Mouse (Mus musculus): ENCODE data around the gene Pou2f2.

Pou2f2 gene

GRCm38 (mm10) chr7:25098169-25098568 is 81.4 kb downstream of the Pou2f2 start:
- DNase-seq (ENCODE audit: low spot score in 2 of 2), result no peak

GRCm38 (mm10) chr7:25089875-25090274 is 89.7 kb downstream of the Pou2f2 start:
- no peak for DNase-seq (ENCODE audit: low spot score in 2 of 2)

- DNase-seq (ENCODE audit: low spot score in 2 of 2), result no peak
These were observed 90.6 kb downstream of the Pou2f2 start for GRCm38 (mm10) chr7:25088968-25089367.

DNA sequence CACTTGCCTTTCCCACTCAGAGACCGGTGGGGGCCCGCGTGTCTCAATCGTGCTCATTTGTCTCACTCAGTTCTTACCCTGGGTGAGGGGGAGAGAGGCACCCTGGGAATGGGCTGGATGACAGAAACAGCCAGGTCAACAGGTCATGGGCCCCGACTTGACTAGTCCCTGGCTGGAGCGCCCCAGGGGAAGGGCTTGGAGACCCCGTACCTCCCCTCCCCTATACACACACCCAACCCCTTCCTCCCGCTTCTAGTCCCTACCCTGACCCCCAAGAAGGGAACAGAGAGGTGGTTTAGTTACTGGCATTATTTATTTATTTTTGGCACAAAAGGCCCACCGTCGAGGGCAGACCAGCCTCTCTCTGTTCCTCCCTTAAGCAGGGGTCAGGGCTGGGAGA is 91.0 kb downstream of the Pou2f2 start:
- no peak for DNase-seq (ENCODE audit: low spot score in 2 of 2)

- no peak for DNase-seq (ENCODE audit: low spot score in 2 of 2)
These were observed 91.6 kb downstream of the Pou2f2 start for GRCm38 (mm10) chr7:25087972-25088371.

DNA sequence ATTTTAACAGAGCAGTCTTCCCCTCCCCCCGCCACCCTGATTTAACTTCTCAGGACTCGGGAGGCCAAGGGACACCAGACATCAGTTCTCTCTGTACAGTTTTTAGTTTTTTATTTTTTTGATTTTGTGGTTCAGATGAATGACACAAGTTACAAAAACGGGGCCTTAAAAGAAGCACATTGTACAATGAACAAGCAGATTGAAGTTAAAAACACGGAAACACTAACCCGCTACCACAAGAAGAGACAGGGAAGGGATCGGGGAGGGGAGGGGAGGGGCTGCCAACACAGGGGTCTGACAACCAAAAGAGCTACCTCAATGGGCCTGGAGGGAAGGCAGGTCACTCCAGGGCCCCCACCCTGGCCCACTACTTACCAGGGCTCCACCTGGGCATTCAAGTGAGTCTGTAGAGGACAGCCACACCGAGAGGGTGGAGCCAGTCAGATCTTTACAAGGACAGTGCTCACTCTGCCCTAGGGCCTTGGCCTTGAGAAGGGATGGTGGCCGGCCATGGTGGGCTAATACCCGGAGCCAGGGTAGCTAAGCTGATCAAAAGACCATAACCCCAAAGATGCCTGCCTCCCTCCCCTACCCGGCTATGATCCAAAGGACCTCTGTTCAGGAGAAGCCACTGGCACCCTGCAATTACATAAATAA is 92.1 kb downstream of the Pou2f2 start:
- no peak for DNase-seq (ENCODE audit: low spot score in 2 of 2)

GRCm38 (mm10) chr7:25086656-25087055 is 92.9 kb downstream of the Pou2f2 start:
- DNase-seq (ENCODE audit: low spot score in 2 of 2), result no peak

DNA sequence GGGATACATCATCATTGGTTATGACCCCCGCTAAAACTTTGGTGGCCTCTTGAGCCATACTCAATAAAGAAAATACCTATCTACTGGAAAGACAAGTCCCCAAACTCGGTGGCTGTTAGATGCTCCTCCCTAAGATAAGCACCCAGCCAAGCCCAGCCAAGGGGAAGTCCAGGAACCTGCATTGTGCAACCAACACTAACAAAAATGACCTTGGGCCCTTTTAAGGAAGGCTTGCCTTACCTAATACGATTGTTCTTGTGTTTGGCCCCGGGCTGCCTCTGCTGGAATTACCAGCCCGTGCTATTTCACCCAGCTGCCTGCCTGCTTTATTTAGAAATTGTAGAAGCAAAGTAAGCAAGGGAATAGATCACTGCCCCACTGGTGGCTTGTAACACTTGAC is 94.9 kb downstream of the Pou2f2 start:
- DNase-seq (ENCODE audit: low spot score in 2 of 2), result no peak

DNA sequence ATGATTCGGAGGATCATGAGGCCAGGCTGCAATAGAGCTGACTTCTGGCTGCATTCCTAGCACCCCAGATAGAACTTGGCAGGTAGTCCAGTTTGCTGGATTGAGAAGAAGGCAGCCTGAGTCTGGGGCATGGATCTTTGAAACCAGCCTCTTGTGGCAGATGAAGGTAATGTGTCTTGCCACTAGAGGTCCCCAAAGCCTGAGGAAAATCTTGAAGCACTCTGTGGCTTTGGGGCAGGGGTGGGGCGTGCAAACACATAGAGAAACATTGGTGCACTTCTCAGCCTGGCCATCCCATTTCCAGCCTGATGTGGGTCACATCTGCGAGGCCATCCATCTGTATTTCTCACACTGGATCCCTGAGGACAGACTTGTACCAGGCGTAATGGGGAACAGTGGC is 97.0 kb downstream of the Pou2f2 start:
- DNase-seq (ENCODE audit: low spot score in 2 of 2), result no peak

DNA sequence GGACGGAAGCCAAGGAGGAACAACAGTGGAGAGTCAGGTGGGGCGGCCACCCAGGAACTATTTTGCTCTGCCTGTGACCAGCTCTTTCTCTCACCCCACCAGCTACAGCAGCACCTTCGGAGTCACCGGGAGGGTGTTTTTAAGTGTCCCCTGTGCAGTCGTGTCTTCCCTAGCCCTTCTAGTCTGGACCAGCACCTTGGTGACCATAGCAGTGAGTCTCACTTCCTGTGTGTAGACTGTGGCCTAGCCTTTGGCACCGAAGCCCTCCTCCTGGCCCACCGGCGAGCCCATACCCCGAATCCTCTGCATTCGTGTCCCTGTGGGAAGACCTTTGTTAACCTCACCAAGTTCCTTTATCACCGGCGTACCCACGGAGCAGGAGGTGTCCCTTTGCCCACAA is 99.1 kb downstream of the Pou2f2 start:
- no peak for DNase-seq (ENCODE audit: low spot score in 2 of 2)

- DNase-seq (ENCODE audit: low spot score in 2 of 2), result no peak
These were observed 100.0 kb downstream of the Pou2f2 start for GRCm38 (mm10) chr7:25079496-25080026.

DNA sequence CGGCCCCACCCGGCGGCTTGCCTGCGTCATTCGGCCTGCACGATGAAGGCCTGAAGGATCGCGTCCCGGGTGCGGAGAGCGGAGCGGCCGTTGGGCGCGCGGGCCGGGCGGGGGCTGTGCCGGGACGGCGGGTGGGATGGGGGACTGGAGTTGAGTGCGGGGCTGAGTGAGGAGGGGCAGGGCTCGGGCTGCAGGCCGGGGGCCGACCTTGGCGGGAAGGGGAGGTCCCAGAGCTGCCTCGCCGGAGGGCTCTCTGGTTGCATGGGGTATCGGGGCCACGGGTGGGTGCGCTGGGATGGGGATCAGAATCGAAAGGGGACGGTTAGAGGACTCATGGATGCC is 102.1 kb downstream of the Pou2f2 start:
- DNase-seq (ENCODE audit: low spot score in 2 of 2), result no peak

GRCm38 (mm10) chr7:25076663-25077413 is 102.7 kb downstream of the Pou2f2 start:
- DNase-seq (ENCODE audit: low spot score in 2 of 2), result peak; percentile 90 to 96

DNA sequence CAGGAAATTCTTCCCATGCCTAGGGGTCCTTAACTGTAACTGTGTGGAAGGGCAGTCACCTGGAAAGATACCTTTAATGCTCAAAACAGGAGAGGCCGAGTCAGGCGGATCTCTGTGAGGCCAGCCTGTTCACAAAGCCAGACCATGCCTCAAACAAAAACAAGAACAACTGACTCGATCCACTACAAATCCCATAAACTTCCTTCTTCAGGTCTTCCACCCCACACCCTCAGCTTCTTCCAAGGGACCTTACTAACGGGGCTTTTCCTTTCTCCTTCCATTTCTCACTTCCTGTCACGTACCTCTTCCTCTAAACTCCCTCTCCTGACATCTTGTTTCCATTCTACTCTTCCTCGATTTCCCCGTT is 103.2 kb downstream of the Pou2f2 start:
- DNase-seq (ENCODE audit: low spot score in 2 of 2), result no peak

- peak in 1 of 2 experiments; percentile 48 for DNase-seq (ENCODE audit: low spot score in 2 of 2)
These were observed 105.6 kb downstream of the Pou2f2 start for GRCm38 (mm10) chr7:25073924-25074323.

GRCm38 (mm10) chr7:25072716-25073390 is 106.7 kb downstream of the Pou2f2 start:
- DNase-seq (ENCODE audit: low spot score in 2 of 2), result no peak

DNA sequence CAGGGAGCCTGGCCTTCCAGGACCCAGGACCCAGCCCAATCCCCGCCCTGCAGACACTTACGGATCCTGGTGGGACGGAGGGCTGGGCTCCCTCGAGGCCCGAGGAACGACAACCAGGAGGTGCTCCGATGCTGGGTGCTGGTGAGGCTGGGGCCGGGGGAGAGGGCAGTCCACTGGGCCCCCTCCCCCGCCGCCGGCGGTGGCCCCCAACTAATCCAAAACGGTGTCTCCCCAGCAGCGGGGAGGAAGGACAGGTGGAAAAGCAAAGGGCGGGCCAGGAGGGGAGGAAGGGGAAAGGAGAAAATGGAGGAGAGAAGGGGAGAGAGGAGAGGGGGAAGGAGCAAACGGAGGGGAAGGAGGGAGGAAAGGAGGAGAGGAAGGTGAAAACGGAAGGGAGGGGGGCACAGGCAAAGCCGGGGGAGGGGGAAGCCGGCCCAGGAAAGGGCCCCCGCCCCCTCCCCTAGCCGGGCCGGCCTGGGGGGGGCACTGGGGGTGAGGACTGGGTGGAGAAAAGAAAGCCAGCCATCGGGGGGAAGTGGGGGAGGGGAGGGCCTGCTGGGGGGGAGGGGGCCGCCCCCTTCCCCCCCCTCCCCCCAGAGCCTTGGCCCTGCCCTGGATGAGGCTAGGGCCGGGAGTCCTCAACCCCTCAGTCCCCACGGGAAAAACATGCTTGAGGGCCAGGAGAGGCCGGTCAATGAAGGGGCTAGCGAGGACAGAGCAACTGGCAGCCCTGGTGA is 107.4 kb downstream of the Pou2f2 start, which contains the start of the genes Grik5 and Zfp574:
Grik5 (minus strand) TSS at position 368 of the 737 bp plus-strand sequence.
Zfp574 (plus strand) TSS at position 589 of the 737 bp plus-strand sequence.
- no peak for DNase-seq (ENCODE audit: low spot score in 2 of 2)

GRCm38 (mm10) chr7:25068724-25069123 is 110.8 kb downstream of the Pou2f2 start:
- peak in 1 of 2 experiments; percentile 49 for DNase-seq (ENCODE audit: low spot score in 2 of 2)

DNA sequence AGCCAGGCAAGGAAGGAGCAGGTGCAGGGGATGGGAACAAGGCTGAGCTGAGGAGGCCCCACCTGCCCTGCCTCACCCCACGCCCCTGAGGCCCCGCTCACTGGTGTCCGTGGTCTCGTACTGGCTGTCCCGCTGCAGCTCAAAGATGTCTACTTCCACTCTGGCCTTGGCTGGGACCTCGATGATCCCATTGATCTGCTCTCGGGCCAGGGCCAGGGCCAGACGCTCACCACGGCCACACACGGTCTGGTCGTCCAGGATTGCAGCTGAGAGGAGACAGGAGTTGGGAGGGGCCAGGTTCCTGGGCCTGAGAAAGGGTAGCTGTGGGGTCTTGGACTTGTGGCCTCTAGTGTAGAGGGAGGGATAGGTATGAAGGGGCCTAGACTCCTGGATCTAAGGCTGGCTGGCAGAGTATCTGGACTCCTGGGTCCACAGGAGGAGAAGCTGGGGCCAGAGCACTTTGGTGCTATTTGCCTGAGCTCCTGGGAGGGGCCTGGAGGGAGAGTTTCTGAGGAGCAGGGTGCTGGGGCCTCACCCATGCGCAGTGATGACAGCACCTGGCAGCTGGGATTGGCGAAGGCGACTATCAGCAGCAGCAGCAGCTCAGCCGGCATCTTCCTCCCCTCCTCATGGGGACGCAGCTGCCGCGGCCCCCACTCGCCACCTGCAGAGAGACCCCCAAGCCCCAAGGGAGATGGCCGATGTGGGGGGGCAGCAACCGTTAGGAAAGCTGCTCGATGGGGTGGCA is 111.4 kb downstream of the Pou2f2 start:
- DNase-seq (ENCODE audit: low spot score in 2 of 2), result no peak

- no peak for DNase-seq (ENCODE audit: low spot score in 2 of 2)
These were observed 112.2 kb downstream of the Pou2f2 start for GRCm38 (mm10) chr7:25067338-25067737.

- no peak for DNase-seq (ENCODE audit: low spot score in 2 of 2)
These were observed 115.6 kb downstream of the Pou2f2 start for GRCm38 (mm10) chr7:25063900-25064299.
